Mouse (Mus musculus) MEL (cell line): ENCODE measurements around the gene Prss33.

Experiments
- BHLHE40 ChIP-seq: IDR thresholded peaks from 2 replicates; pipeline ENCODE4 v1.6.1; 2012; ENCODE audit warnings: low read depth, mild to moderate bottlenecking, inconsistent platforms, low read length, improper control_type of control experiment, borderline replicate concordance
- CTCF ChIP-seq, 3 experiments: IDR thresholded peaks in 2 of 3; conservative IDR thresholded peaks in 1 of 3; 2 replicates each; pipeline ENCODE4 v1.5.1; 2011 to 2012; ENCODE audit warnings: low read length in 3 of 3, low read depth in 2 of 3, mild to moderate bottlenecking in 2 of 3, improper control_type of control experiment in 1 of 3, inconsistent platforms in 1 of 3, mixed read lengths in 1 of 3, moderate library complexity in 1 of 3; ENCODE audit not compliant: control insufficient read depth in 1 of 3, insufficient read depth in 1 of 3, poor library complexity in 1 of 3, severe bottlenecking in 1 of 3
- E2F4 ChIP-seq: IDR thresholded peaks from 2 replicates; pipeline ENCODE4 v1.6.1; 2011; ENCODE audit warnings: low read depth, low read length, improper control_type of control experiment, borderline replicate concordance
- GABPA ChIP-seq: IDR thresholded peaks from 2 replicates; pipeline ENCODE4 v1.6.1; 2012; ENCODE audit warnings: low read depth, mild to moderate bottlenecking, inconsistent platforms, low read length, improper control_type of control experiment, moderate library complexity
- KAT2A ChIP-seq: conservative IDR thresholded peaks from 2 replicates; pipeline ENCODE4 v1.6.1; 2012; ENCODE audit warnings: low read depth, low read length, improper control_type of control experiment, inconsistent platforms
- MAFK ChIP-seq: IDR thresholded peaks from 2 replicates; pipeline ENCODE4 v1.6.1; 2011; ENCODE audit warnings: low read depth, mild to moderate bottlenecking, low read length, improper control_type of control experiment, borderline replicate concordance
- MEF2A ChIP-seq: IDR thresholded peaks from 2 replicates; pipeline ENCODE4 v1.6.1; 2014; ENCODE audit warnings: low read depth, mild to moderate bottlenecking, inconsistent platforms, low read length, improper control_type of control experiment; ENCODE audit not compliant: poor library complexity, insufficient replicate concordance, severe bottlenecking; ENCODE audit errors: extremely low read depth
- MYC ChIP-seq: IDR thresholded peaks from 2 replicates; pipeline ENCODE4 v1.6.1; 2011; ENCODE audit warnings: low read depth, mild to moderate bottlenecking, low read length, improper control_type of control experiment, moderate library complexity
- NELFE ChIP-seq: IDR thresholded peaks from 2 replicates; pipeline ENCODE4 v1.6.1; 2011; ENCODE audit warnings: low read depth, low read length, improper control_type of control experiment
- POLR2A ChIP-seq, 2 experiments: IDR thresholded peaks; 2 replicates each; pipeline ENCODE4 v1.6.1; 2011 to 2012; ENCODE audit warnings: low read length in 2 of 2, mild to moderate bottlenecking in 2 of 2, control low read depth in 1 of 2, improper control_type of control experiment in 1 of 2, low read depth in 1 of 2, moderate library complexity in 1 of 2; ENCODE audit not compliant: control insufficient read depth in 1 of 2, insufficient read depth in 1 of 2, poor library complexity in 1 of 2

- TF ChIP-seq CTCF (IDR thresholded peaks at IDR 0.05 in 2 of 3, conservative IDR thresholded peaks at IDR 0.05 in 1 of 3; ENCODE audit: control insufficient read depth in 1 of 3, insufficient read depth in 1 of 3, low read depth in 2 of 3, low read length in 3 of 3, poor library complexity in 1 of 3, severe bottlenecking in 1 of 3) (no peak), GABPA (no peak), NELFE (no peak), E2F4 (no peak), MEF2A (no peak), BHLHE40 (no peak), MAFK (no peak), KAT2A (no peak), MYC (no peak), POLR2A (IDR thresholded peaks at IDR 0.05; ENCODE audit: control insufficient read depth in 1 of 2, insufficient read depth in 1 of 2, low read depth in 1 of 2, low read length in 2 of 2, poor library complexity in 1 of 2) (no peak)
Observed at GRCm38 (mm10) chr17:23786510-23786931, 49.3 kb downstream of the Prss33 start.
